Mouse (Mus musculus): ENCODE results near the gene Sacs. TPM values are rescaled to one million over a fixed set of nuclear protein-coding genes. Genes with fewer than 3 reads are reported as not detected.
"Not testable (repeated sequence)": the region's sequence is repeated elsewhere in the genome, so short reads cannot be mapped to it uniquely, and the experiment has no call there.

Sacs gene
- polyA plus RNA-seq, 1 experiment: 12.1 TPM

DNA sequence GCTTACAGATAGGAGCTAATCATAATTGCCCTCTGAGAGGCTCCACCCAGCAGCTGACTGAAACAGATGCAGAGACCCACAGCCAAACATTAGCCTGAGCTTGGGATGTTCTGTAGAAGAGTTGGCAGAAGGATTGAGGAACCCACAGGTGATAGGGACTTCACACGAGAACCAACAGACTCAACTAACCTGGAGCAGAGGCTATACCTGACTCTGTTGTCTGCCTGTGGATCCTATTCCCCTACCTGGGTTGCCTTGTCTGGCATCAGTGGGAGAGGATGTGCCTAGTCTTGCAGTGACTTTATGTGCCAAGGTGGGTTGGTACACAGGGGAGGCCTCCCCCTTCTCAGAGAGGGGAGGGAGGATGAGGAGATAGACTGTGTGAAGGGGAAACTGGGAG, 5.7 kb upstream of the Sacs start:
- TF ChIP-seq POLR2A (IDR thresholded peaks at IDR 0.05; ENCODE audit: borderline replicate concordance, extremely low read depth, insufficient read depth, insufficient read length, poor library complexity, severe bottlenecking): no peak
- no peak for TF ChIP-seq CTCF (IDR thresholded peaks at IDR 0.05; ENCODE audit: borderline replicate concordance, extremely low read depth, insufficient read depth, insufficient read length)

DNA sequence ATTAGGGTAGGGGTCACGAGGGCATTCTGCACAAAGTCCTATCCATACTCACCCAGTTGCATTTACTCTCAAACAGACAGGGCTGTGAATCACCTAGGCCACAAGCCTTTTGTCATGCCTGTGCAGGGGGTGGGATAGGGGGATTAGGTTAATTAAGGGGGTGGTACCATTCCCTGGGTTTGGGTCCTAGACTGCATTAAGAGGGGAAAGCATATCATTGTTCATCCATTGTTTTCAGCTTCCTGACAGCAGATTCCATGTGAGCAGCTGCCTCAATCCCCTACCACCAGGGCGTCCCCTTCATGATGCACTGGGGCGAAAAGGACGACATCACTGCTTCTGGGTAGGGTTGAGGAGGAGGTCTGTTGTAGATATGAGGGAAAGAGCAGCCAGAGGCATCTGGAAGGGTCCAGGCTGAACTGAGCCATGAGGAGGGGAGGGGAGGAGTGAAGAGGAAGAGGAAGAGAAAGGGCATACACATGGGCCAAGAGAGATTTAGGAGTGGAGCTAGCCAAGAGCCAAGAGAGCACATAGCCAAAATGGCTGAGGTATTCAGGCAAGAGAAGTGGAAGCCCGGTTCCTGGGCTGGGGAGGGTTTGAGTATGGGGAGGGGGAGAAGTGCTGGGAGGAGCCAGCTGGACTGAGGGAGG, 3.8 kb upstream of the Sacs start:
- no peak for DNase-seq (ENCODE audit: low read depth)

More for the DNA sequence above, 5.7 kb upstream of the Sacs start:
- no peak for DNase-seq (ENCODE audit: low read depth)

DNA sequence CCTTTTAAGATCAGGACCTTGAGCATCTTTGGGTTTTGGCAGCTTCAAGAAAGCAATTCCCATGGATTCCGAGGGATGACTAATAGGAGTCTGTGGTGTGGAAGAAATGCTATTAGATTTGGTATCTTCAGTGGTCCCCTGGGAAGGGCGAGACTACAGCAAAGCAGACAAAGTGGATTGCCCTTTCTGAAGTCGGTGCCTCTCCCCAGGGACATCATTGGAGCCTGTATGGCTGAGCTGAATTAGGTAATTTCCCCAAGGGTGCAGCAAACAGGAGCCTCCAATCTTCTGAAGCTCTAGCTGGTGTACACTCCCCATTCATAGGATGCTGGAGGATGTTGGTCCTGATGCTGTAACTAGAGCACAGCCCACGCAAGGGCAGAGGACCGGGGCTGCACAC, 847 bp upstream of the Sacs start:
- TF ChIP-seq CTCF (IDR thresholded peaks at IDR 0.05; ENCODE audit: borderline replicate concordance, extremely low read depth, insufficient read depth, insufficient read length) (no peak), POLR2A (IDR thresholded peaks at IDR 0.05; ENCODE audit: borderline replicate concordance, extremely low read depth, insufficient read depth, insufficient read length, poor library complexity, severe bottlenecking) (no peak)
- DNase-seq (ENCODE audit: low read depth): no peak

More for the DNA sequence above, 3.8 kb upstream of the Sacs start:
- TF ChIP-seq CTCF (IDR thresholded peaks at IDR 0.05; ENCODE audit: borderline replicate concordance, extremely low read depth, insufficient read depth, insufficient read length) (no peak), POLR2A (IDR thresholded peaks at IDR 0.05; ENCODE audit: borderline replicate concordance, extremely low read depth, insufficient read depth, insufficient read length, poor library complexity, severe bottlenecking) (no peak)

DNA sequence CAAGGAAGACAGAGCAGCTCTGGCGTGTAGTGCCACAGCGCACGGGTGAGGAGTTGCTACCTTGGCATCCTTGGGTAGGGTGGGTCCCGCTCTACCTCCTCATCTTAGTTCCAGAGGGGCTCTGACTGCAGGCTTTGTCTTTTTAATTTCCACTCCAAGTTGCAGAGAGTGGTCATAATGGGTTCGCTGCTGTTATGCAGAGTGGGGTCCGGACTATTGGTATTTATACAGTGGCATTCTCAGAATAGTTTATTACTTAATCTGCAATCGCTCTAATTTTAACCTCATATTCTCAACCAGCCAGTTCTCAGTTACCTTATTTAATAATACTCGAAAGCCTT, 440 bp downstream of the Sacs start:
- DNase-seq (ENCODE audit: low read depth): no peak
- no peak for TF ChIP-seq CTCF (IDR thresholded peaks at IDR 0.05; ENCODE audit: borderline replicate concordance, extremely low read depth, insufficient read depth, insufficient read length)
- TF ChIP-seq POLR2A (IDR thresholded peaks at IDR 0.05; ENCODE audit: borderline replicate concordance, extremely low read depth, insufficient read depth, insufficient read length, poor library complexity, severe bottlenecking): no peak

DNA sequence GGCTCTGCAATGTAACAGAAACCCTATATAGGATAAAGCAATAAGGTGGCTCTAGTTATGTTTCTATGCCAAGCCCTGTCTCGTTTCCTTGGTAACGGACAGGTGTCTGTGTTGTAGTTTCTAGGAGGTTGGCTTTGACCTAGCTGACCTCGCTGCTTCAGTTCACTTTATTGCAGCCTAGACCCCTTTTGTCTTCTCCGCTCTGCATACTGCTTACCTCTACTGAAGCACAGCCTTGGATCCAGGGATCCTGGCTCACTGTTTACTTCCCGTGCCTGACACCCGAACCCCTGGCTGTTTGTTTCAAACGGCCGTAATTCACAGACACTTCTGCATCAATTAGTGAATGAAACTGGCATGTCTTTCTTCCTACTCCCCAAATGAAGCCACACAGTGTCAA, 5.1 kb downstream of the Sacs start:
- no peak for TF ChIP-seq POLR2A (IDR thresholded peaks at IDR 0.05; ENCODE audit: borderline replicate concordance, extremely low read depth, insufficient read depth, insufficient read length, poor library complexity, severe bottlenecking)
- no peak for TF ChIP-seq CTCF (IDR thresholded peaks at IDR 0.05; ENCODE audit: borderline replicate concordance, extremely low read depth, insufficient read depth, insufficient read length)

DNA sequence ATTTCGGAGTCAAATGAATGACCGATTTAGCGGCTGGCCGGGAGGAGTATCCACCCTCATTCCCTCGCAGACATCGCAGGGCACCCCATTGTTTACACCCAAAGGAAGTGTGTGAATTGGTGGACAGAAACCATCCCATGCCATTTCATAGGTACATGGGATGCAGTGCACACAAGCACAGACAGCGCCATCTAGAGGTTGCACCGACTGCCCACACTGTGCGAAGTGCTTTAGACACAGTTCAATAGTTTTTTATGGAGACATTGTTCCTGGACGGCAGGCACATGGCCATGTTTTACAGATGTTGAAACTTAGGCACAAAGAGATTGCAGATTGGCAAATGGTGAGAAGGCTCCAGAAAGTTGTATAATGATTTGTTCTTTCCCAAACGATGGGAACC, 5.6 kb downstream of the Sacs start:
- peak; percentile 42 for DNase-seq (ENCODE audit: low read depth)
- peak; percentile 64 for TF ChIP-seq CTCF (IDR thresholded peaks at IDR 0.05; ENCODE audit: borderline replicate concordance, extremely low read depth, insufficient read depth, insufficient read length)
- TF ChIP-seq POLR2A (IDR thresholded peaks at IDR 0.05; ENCODE audit: borderline replicate concordance, extremely low read depth, insufficient read depth, insufficient read length, poor library complexity, severe bottlenecking): no peak

More for the DNA sequence above, 5.1 kb downstream of the Sacs start:
- DNase-seq (ENCODE audit: low read depth): no peak

DNA sequence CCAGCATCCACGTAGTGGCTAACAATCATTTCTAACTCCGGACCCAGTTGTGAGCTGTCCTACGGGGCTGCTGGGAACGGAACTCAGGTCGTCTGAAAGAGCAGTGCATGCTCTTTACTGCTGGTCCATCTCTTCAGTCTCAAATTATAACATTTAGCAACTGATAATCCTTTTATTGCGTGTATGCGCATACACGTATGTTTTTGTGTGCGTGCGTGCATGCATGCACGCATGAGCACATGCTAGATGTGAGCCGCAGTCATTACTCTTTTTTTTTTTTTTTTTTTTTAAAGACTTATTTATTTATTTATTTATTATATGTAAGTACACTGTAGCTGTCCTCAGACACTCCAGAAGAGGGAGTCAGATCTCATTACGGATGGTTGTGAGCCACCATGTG, 12.2 kb downstream of the Sacs start:
- not testable (repeated sequence) for DNase-seq (ENCODE audit: low read depth)

DNA sequence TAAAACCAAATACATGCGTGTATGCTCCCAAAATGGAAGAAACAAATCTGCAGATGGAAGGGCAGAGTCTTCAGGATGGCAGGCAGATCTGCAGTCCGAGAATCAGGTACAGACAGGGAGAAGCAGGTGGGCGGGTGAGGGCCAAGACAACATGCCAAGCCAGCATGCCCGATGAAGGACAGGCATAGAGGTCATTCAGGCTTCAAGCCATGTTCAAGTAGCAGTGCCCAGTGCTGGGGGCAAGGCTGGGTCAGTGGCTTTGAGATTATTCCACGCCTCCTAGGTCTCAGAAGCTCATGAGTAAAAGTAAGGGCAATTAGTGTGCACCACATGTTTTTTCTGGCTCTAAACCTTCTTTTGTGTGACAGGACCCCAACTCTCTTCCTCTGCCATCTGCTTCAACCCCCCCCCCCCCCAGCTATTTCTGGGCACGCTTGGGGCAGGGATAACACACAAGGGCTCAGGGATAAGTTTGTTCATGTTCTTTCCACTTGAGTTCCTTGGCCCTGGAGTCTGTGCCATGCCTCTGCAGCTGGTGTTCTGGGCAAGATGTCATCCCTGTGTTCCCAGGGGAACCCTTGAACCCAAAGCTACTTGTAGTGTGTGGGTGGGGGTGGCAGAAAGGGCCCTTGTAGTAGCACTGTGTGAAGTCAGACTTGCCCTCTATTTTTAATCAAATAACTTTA, 16.8 kb downstream of the Sacs start:
- TF ChIP-seq POLR2A (IDR thresholded peaks at IDR 0.05; ENCODE audit: borderline replicate concordance, extremely low read depth, insufficient read depth, insufficient read length, poor library complexity, severe bottlenecking) (no peak), CTCF (IDR thresholded peaks at IDR 0.05; ENCODE audit: borderline replicate concordance, extremely low read depth, insufficient read depth, insufficient read length) (no peak)
- DNase-seq (ENCODE audit: low read depth): peak; percentile 63

DNA sequence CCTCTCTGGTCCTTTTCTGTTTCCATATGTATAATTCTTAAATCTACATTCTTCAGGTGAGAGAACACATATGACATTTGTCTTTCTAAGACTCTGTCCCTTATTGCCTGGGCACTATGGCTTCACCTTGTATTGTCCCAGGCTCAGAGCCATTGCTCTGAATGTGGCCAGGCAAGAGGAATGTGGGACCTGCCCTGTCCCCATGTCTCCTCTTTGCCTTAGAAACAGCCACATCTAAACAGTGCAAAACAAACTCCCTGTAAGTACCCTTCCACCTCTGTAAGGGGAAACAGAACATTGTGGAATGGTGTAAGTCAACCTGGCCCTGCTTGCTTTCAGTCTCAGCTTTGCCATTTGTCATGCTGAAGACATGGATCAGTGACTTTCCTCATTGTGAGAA, 17.4 kb downstream of the Sacs start:
- TF ChIP-seq POLR2A (IDR thresholded peaks at IDR 0.05; ENCODE audit: borderline replicate concordance, extremely low read depth, insufficient read depth, insufficient read length, poor library complexity, severe bottlenecking) (no peak), CTCF (IDR thresholded peaks at IDR 0.05; ENCODE audit: borderline replicate concordance, extremely low read depth, insufficient read depth, insufficient read length) (no peak)
- no peak for DNase-seq (ENCODE audit: low read depth)

DNA sequence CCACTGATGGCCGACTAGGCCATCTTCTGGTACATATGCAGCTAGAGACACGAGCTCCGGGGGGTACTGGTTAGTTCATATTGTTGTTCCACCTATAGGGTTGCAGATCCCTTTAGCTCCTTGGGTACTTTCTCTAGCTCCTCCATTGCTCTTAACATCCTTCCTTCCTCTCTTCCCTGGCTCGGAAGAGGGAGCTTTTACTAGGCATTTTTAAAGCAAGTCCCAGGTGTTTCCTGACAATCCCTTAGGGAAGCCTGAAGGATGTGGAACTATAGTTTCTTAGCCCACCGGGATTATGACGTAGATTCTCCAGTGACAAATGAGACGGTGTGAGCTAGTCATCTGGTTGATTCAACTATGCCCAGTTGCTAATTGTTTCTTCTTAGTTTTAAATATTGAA, 19.2 kb downstream of the Sacs start:
- DNase-seq (ENCODE audit: low read depth): not testable (repeated sequence)

DNA sequence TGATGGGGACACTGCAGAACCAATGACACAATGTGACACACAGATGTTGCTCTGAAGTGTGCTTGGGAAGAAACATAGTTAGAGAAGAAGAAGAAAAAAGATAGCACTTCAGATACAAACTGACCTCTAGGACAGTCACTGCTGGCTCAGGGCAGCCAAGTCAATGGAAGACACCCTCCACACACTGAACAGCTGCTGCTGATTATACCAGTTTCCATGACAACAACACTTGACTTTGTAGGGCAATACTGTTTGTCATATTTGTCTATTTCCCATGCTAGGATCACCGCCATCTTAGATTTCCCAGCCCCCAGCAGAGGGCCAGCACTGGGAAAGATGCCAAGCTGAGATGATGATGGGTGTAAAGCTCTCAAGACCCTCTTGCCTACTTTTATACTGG, 22.7 kb downstream of the Sacs start:
- DNase-seq (ENCODE audit: low read depth): peak; percentile 50
- no peak for TF ChIP-seq POLR2A (IDR thresholded peaks at IDR 0.05; ENCODE audit: borderline replicate concordance, extremely low read depth, insufficient read depth, insufficient read length, poor library complexity, severe bottlenecking)
- no peak for TF ChIP-seq CTCF (IDR thresholded peaks at IDR 0.05; ENCODE audit: borderline replicate concordance, extremely low read depth, insufficient read depth, insufficient read length)

DNA sequence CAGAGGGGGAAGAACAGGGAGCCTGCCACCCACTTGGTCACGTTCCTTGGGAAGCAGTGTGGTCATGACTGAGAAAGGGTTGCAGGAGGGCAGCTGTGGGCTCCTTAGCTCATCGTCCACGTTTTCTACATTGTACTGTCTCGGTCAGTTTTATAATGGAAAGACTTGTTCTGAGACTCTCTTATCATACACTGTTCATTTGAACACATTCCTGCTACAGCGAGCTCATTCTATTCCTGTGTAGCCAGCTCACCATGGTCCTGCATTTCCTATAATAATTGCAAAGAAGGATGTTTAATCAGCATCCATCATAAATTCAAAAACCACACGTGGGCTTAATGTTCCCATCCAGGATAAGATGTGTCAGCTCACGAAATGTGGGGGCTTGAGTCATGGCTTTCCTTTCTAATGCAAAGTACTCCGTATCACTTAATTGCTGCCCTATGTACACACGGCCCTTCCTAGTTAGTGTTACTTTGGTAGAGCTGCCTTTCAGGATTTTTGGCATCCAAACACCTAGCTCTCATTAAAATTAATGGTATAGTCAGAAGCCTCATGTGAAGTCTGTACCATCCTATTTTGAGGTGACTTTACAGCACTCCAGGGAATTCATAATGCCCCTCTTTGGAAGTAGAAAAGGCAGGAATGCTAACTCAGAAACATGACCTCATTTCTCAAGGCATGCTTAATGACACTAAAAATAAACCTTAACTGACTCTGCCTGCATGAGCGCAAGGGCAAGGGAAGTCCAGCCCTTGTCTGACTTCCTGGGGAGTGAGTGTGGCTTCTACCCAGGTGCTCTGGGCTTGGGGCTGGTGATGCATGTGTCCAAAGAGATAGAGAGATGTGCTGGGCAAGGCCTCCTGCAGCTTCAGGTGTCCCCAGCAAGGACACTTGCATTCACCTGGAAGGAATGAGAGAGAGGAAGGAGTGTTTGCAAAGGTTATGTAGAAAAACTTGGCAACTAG, 23.4 kb downstream of the Sacs start:
- DNase-seq (ENCODE audit: low read depth): peak; percentile 28
- TF ChIP-seq POLR2A (IDR thresholded peaks at IDR 0.05; ENCODE audit: borderline replicate concordance, extremely low read depth, insufficient read depth, insufficient read length, poor library complexity, severe bottlenecking) (no peak), CTCF (IDR thresholded peaks at IDR 0.05; ENCODE audit: borderline replicate concordance, extremely low read depth, insufficient read depth, insufficient read length) (no peak)

All from brain, embryonic 14.5 days (tissue).